Mouse (Mus musculus) T-helper 1 cell (primary cell): ENCODE data around the gene Gcnt4.

Source experiments
- in situ Hi-C: fragments of 300-600 bp; cut with MboI, MseI; formaldehyde crosslinking; loops from one replicate; pipeline ENCODE4 v1.15.1; 2025; ENCODE audit warnings: high pct_unique_total_duplicates

The Gcnt4 gene

GRCm38 (mm10) chr13:96947722-96948121, 23.2 kb downstream of the Gcnt4 start:
- in situ Hi-C loops: no loop called here

GRCm38 (mm10) chr13:96951880-96952279, 27.4 kb downstream of the Gcnt4 start:
- in situ Hi-C loops: no loop called here

GRCm38 (mm10) chr13:96956466-96956865, 32.0 kb downstream of the Gcnt4 start:
- in situ Hi-C loops: no loop called here

- in situ Hi-C loops: no loop called here
Observed at GRCm38 (mm10) chr13:96960019-96960418, 35.5 kb downstream of the Gcnt4 start.

- in situ Hi-C loops: no loop called here
Observed at GRCm38 (mm10) chr13:96961366-96962157, 37.1 kb downstream of the Gcnt4 start.

GRCm38 (mm10) chr13:96962801-96963200, 38.3 kb downstream of the Gcnt4 start:
- in situ Hi-C loops: no loop called here

- in situ Hi-C loops: no loop called here
Observed at GRCm38 (mm10) chr13:96964981-96965380, 40.5 kb downstream of the Gcnt4 start.

GRCm38 (mm10) chr13:96966210-96967089, 42.0 kb downstream of the Gcnt4 start:
- in situ Hi-C loops: no loop called here

GRCm38 (mm10) chr13:96967091-96967490, 42.6 kb downstream of the Gcnt4 start:
- in situ Hi-C loops: no loop called here

GRCm38 (mm10) chr13:96967822-96968221, 43.3 kb downstream of the Gcnt4 start:
- in situ Hi-C loops: no loop called here

- in situ Hi-C loops: no loop called here
Observed at GRCm38 (mm10) chr13:96971076-96971475, 46.6 kb downstream of the Gcnt4 start.

- in situ Hi-C loops: no loop called here
Observed at GRCm38 (mm10) chr13:96971861-96972282, 47.4 kb downstream of the Gcnt4 start.

- in situ Hi-C loops: no loop called here
Observed at GRCm38 (mm10) chr13:96973318-96973717, 48.8 kb downstream of the Gcnt4 start.

GRCm38 (mm10) chr13:96976986-96977595, 52.6 kb downstream of the Gcnt4 start:
- in situ Hi-C loops: no loop called here

- in situ Hi-C loops: no loop called here
Observed at GRCm38 (mm10) chr13:96980561-96980960, 56.1 kb downstream of the Gcnt4 start.

GRCm38 (mm10) chr13:96983251-96984126, 59.0 kb downstream of the Gcnt4 start:
- in situ Hi-C loops: no loop called here

- in situ Hi-C loops: no loop called here
Observed at GRCm38 (mm10) chr13:96984688-96985087, 60.2 kb downstream of the Gcnt4 start.

- in situ Hi-C loops: no loop called here
Observed at GRCm38 (mm10) chr13:96985599-96986275, 61.2 kb downstream of the Gcnt4 start.

- in situ Hi-C loops: no loop called here
Observed at GRCm38 (mm10) chr13:96989129-96989528, 64.6 kb downstream of the Gcnt4 start.

GRCm38 (mm10) chr13:96990045-96990444, 65.6 kb downstream of the Gcnt4 start:
- in situ Hi-C loops: no loop called here
